Mouse (Mus musculus): ENCODE data around the gene Gipc2.
"Not testable (repeated sequence)": the region's sequence is repeated elsewhere in the genome, so short reads cannot be mapped to it uniquely, and the experiment has no call there.

The Gipc2 gene

GRCm38 (mm10) chr3:152152483-152152804, 13.6 kb downstream of the Gipc2 start:
- no peak for DNase-seq

- DNase-seq: no peak
Measured at GRCm38 (mm10) chr3:152151725-152152482, 14.1 kb downstream of the Gipc2 start.

- no peak for DNase-seq
Measured at GRCm38 (mm10) chr3:152149863-152150262, 16.2 kb downstream of the Gipc2 start.

GRCm38 (mm10) chr3:152149449-152149848, 16.6 kb downstream of the Gipc2 start:
- DNase-seq: no peak

- DNase-seq: peak; percentile 55
Measured at GRCm38 (mm10) chr3:152147085-152147831, 18.8 kb downstream of the Gipc2 start.

GRCm38 (mm10) chr3:152145186-152145585, 20.8 kb downstream of the Gipc2 start:
- peak; percentile 41 for DNase-seq

GRCm38 (mm10) chr3:152142989-152143695, 22.9 kb downstream of the Gipc2 start:
- no peak for DNase-seq

GRCm38 (mm10) chr3:152142146-152142545, 23.9 kb downstream of the Gipc2 start:
- no peak for DNase-seq

- not testable (repeated sequence) for DNase-seq
Measured at GRCm38 (mm10) chr3:152139308-152139707, 26.7 kb downstream of the Gipc2 start.

GRCm38 (mm10) chr3:152136106-152136505, 29.9 kb downstream of the Gipc2 start:
- DNase-seq: not testable (repeated sequence)

GRCm38 (mm10) chr3:152133621-152134020, 32.4 kb downstream of the Gipc2 start:
- no peak for DNase-seq

GRCm38 (mm10) chr3:152130963-152131362, 35.1 kb downstream of the Gipc2 start:
- DNase-seq: no peak

- not testable (repeated sequence) for DNase-seq
Measured at GRCm38 (mm10) chr3:152129426-152129825, 36.6 kb downstream of the Gipc2 start.

- DNase-seq: no peak
Measured at GRCm38 (mm10) chr3:152128631-152129030, 37.4 kb downstream of the Gipc2 start.

- DNase-seq: no peak
Measured at GRCm38 (mm10) chr3:152127144-152127543, 38.9 kb downstream of the Gipc2 start.

- no peak for DNase-seq
Measured at GRCm38 (mm10) chr3:152122720-152123119, 43.3 kb downstream of the Gipc2 start.

- no peak for DNase-seq
Measured at GRCm38 (mm10) chr3:152122101-152122500, 43.9 kb downstream of the Gipc2 start.

- DNase-seq: no peak
Measured at GRCm38 (mm10) chr3:152121169-152122009, 44.6 kb downstream of the Gipc2 start.

GRCm38 (mm10) chr3:152119987-152120386, 46.0 kb downstream of the Gipc2 start:
- no peak for DNase-seq

GRCm38 (mm10) chr3:152117941-152118340, 48.1 kb downstream of the Gipc2 start:
- DNase-seq: no peak

- DNase-seq: no peak
Measured at GRCm38 (mm10) chr3:152116140-152116539, 49.9 kb downstream of the Gipc2 start.

GRCm38 (mm10) chr3:152114786-152115185, 51.2 kb downstream of the Gipc2 start:
- DNase-seq: no peak

- no peak for DNase-seq
Measured at GRCm38 (mm10) chr3:152114222-152114621, 51.8 kb downstream of the Gipc2 start.

Measured in right cerebral cortex, adult 18-20 months (tissue).